Mouse (Mus musculus) thymus, adult 2 months (tissue): Measurements from ENCODE around the gene Serpina6. TPM values are rescaled to one million over a fixed set of nuclear protein-coding genes. Genes with fewer than 3 reads are reported as not detected.

ENCODE experiments used
- DNase-seq: peaks from one replicate; pipeline ENCODE4 v3.0.0; 2021
- H3K27ac ChIP-seq: fragments of 200-500 bp; 2 replicates; pipeline ENCODE4 v1.5.1; 2012; ENCODE audit warnings: low read length, control low read depth; ENCODE audit not compliant: control insufficient read depth, insufficient read depth
- H3K27me3 ChIP-seq: fragments of 200-500 bp; 2 replicates; pipeline ENCODE4 v1.6.1; 2012; ENCODE audit warnings: mild to moderate bottlenecking, low read length, moderate library complexity, mixed read lengths; ENCODE audit not compliant: control insufficient read depth, insufficient read depth
- H3K36me3 ChIP-seq: fragments of 200-500 bp; 2 replicates; pipeline ENCODE4 v1.6.1; 2012; ENCODE audit warnings: mild to moderate bottlenecking, low read length, moderate library complexity; ENCODE audit not compliant: control insufficient read depth, insufficient read depth
- H3K4me1 ChIP-seq: fragments of 200-500 bp; replicated peaks from 2 replicates; pipeline ENCODE4 v1.6.1; 2012; ENCODE audit warnings: low read length; ENCODE audit not compliant: control insufficient read depth, insufficient read depth
- H3K4me3 ChIP-seq: fragments of 200-500 bp; 2 replicates; pipeline ENCODE4 v1.5.1; 2012; ENCODE audit warnings: mild to moderate bottlenecking, low read length, control low read depth, moderate library complexity; ENCODE audit not compliant: control insufficient read depth, insufficient read depth
- CTCF ChIP-seq: fragments of 200-500 bp; IDR thresholded peaks from 2 replicates; pipeline ENCODE4 v1.5.1; 2012; ENCODE audit warnings: mild to moderate bottlenecking, control low read depth, low read length, moderate library complexity, borderline replicate concordance; ENCODE audit not compliant: control insufficient read depth, poor library complexity, insufficient read depth; ENCODE audit errors: extremely low read depth
- POLR2A ChIP-seq: fragments of 200-500 bp; IDR thresholded peaks from 2 replicates; pipeline ENCODE4 v1.6.1; 2012; ENCODE audit warnings: mild to moderate bottlenecking, low read length, control low read depth, moderate library complexity; ENCODE audit not compliant: control insufficient read depth, poor library complexity, insufficient read depth; ENCODE audit errors: extremely low read depth
- WGBS: fragments of 180-500 bp; shearing (Covaris S2); methylation state at CpG from one replicate; pipeline ENCODE4 v1.1.7; 2018; 5-methylcytosine and 5-hydroxymethylcytosine counted together
- polyA plus RNA-seq: library from polyadenylated mRNA; depleted of rRNA; stranded (reverse); fragments of >200 nt; gene quantifications from 2 replicates; pipeline ENCODE4 v1.2.3, GENCODE M21; 2012; rRNA removed

Serpina6 gene
- 0.24 TPM in 1 of 2 replicates, not detected in the other for polyA plus RNA-seq

DNA sequence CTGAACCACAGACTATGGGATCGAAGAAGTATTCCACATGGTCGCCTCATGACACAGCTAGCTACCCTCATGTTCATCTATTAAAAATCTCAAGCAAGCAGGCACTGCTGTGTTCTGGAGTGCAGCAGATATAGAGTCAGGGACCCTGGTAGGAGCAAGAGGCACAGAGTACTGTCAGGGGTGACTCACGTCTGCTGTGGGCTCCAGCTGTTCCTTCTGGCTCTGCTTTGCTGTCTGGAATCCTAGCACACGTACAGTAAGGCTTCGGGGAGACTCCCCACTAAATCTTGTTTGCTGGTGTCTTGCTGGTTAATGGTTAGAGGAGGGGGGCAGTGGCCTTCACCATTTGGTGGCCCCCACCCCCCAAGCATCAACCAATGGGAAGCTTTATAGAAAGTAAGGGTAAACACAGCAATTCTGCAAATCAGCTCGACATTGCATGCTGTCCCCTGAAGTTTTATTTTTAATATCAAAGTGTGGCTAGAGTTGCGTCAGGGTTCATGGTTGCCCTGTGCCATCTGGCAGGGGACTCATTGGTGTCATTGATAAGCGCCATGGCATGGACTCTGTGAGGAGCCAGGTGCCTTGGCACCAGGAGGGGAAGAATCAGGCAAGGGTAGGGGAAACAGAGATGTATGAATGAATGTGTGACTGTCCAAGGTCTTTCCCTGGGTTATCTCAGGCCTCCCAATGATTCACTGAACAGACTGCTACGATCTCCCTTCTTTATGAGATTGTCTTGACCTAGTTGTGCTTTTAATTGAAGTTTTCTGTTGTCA lies at the start of gene Serpina6:
TSS of gene Serpina6 (minus strand) at position 365 of the 779 bp plus-strand sequence.
- H3K4me3 ChIP-seq = no peak within 1 kb of the TSS
- no peaks in the 10 kb centered on the region for H3K36me3 ChIP-seq
- WGBS = 87% methylated on average over 9 of the region's 9 CpGs
- no peak within 1 kb of the TSS for H3K27ac ChIP-seq
- no peak for DNase-seq
- no peaks in the 10 kb centered on the region for H3K27me3 ChIP-seq
- no peaks in the 10 kb centered on the region for H3K4me1 ChIP-seq
- no peak for TF ChIP-seq CTCF
- TF ChIP-seq POLR2A = no peak

- 80% methylated on average over 4 of the region's 4 CpGs for WGBS
- H3K4me3 ChIP-seq = no peak overlapping the region
- no peak for TF ChIP-seq POLR2A
- no peak for TF ChIP-seq CTCF
- H3K4me1 ChIP-seq = no peaks in the 10 kb centered on the region
- no peaks in the 10 kb centered on the region for H3K36me3 ChIP-seq
- no peaks in the 10 kb centered on the region for H3K27me3 ChIP-seq
- no peak overlapping the region for H3K27ac ChIP-seq
- no peak for DNase-seq
These were observed 49.1 kb upstream of the Serpina6 start for GRCm38 (mm10) chr12:103706113-103706512.

GRCm38 (mm10) chr12:103705547-103705946 lies 48.5 kb upstream of the Serpina6 start:
- Histone ChIP-seq H3K36me3 (no peaks in the 10 kb centered on the region), H3K27ac (no peak overlapping the region), H3K4me1 (no peaks in the 10 kb centered on the region), H3K27me3 (no peaks in the 10 kb centered on the region), H3K4me3 (no peak overlapping the region)
- 72% methylated on average over 2 of the region's 2 CpGs for WGBS
- TF ChIP-seq POLR2A (no peak), CTCF (no peak)
- DNase-seq = no peak

DNA sequence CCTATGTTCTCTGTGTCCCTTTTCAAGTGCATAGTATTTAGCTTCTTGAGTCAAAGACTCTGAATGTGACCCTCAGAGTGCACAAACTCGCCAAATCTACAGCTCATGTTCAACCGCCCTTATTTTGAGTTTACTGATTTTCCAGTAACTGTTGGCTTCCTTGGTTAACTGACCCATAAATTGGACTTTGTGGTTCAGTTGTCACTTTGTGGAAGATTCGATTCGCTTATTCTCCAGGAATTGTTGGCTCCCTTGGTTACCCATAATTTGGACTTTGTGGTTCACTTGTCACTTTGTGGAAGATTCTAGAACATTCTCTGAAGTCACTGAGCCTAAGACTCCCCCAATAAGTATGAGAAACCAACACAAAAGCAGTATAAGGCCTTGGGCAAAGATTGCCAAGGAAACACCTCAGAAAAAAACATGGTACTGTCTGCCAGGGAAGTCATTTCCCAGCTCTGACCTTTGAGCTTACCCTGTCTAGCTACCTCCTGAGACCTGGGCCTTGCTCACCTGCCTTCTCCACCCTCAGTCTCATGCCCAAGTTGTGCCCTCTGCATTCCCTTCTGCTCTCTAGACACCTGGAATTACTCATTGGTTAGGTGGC lies 43.2 kb upstream of the Serpina6 start:
- no peak overlapping the region for H3K27ac ChIP-seq
- no peak for DNase-seq
- TF ChIP-seq POLR2A (no peak), CTCF (no peak)
- no peaks in the 10 kb centered on the region for H3K27me3 ChIP-seq
- no peaks in the 10 kb centered on the region for H3K36me3 ChIP-seq
- WGBS = 82% methylated on average over 4 of the region's 4 CpGs
- no peak overlapping the region for H3K4me3 ChIP-seq
- no peaks in the 10 kb centered on the region for H3K4me1 ChIP-seq

- TF ChIP-seq CTCF = no peak
- no peak for TF ChIP-seq POLR2A
- no peaks in the 10 kb centered on the region for H3K27me3 ChIP-seq
- no peak within 1 kb of the TSS for H3K4me3 ChIP-seq
- whole genome bisulfite sequencing = 94% methylated on average over 8 of the region's 8 CpGs
- no peaks in the 10 kb centered on the region for H3K36me3 ChIP-seq
- H3K27ac ChIP-seq = no peak within 1 kb of the TSS
- H3K4me1 ChIP-seq = no peaks in the 10 kb centered on the region
- no peak for DNase-seq
These were observed 38.4 kb upstream of the Serpina6 start, which contains the start of gene Serpina1f for GRCm38 (mm10) chr12:103695429-103695828. TSS of gene Serpina1f (minus strand) at chr12:103695529.

- 17% methylated on average over 3 of the region's 3 CpGs for WGBS
- no peak for DNase-seq
- TF ChIP-seq CTCF = no peak
- no peak for TF ChIP-seq POLR2A
- no peaks in the 10 kb centered on the region for H3K4me1 ChIP-seq
- H3K4me3 ChIP-seq = no peak overlapping the region
- H3K36me3 ChIP-seq = no peaks in the 10 kb centered on the region
- H3K27me3 ChIP-seq = no peaks in the 10 kb centered on the region
- no peak overlapping the region for H3K27ac ChIP-seq
These were observed 31.3 kb upstream of the Serpina6 start for GRCm38 (mm10) chr12:103688221-103688814.
